Mouse (Mus musculus) CH12.LX (cell line): ENCODE measurements around the gene Ikzf1. TPM values are rescaled to one million over a fixed set of nuclear protein-coding genes. Genes with fewer than 3 reads are reported as not detected.
A peak's percentile ranks its signal among the peaks of the same experiment; 100 is the strongest.

Experiments used
- DNase-seq: peaks from one replicate; pipeline ENCODE4 v3.0.0-alpha.2; 2013; ENCODE audit errors: extremely low read depth
- H3K27ac ChIP-seq: 2 replicates; pipeline ENCODE4 v1.5.1; 2012; ENCODE audit warnings: low read depth, mild to moderate bottlenecking, control low read depth, moderate library complexity; ENCODE audit not compliant: insufficient read depth
- H3K27me3 ChIP-seq: replicated peaks from 2 replicates; pipeline ENCODE3; 2012; ENCODE audit warnings: inconsistent platforms
- H3K36me3 ChIP-seq, 2 experiments: replicated peaks in 1 of 2; 2 replicates each; pipeline versions ENCODE3 to v1.6.1; 2012; ENCODE audit warnings: inconsistent platforms in 1 of 2, low read length in 1 of 2, mild to moderate bottlenecking in 1 of 2, mixed read lengths in 1 of 2, moderate library complexity in 1 of 2; ENCODE audit not compliant: control insufficient read depth in 1 of 2, insufficient read depth in 1 of 2
- H3K4me1 ChIP-seq, 2 experiments: 2 replicates each; pipeline ENCODE4 v1.6.1; 2012; ENCODE audit warnings: inconsistent platforms in 1 of 2, moderate library complexity in 1 of 2; ENCODE audit not compliant: insufficient read depth in 2 of 2, control insufficient read depth in 1 of 2
- H3K4me2 ChIP-seq: 2 replicates; pipeline ENCODE4 v1.6.1; 2012; ENCODE audit warnings: low read depth, mild to moderate bottlenecking, control low read depth; ENCODE audit not compliant: poor library complexity, insufficient read depth, severe bottlenecking
- H3K4me3 ChIP-seq, 3 experiments: fragments of 150-350 bp in 1 of 3; sonication (generic) in 1 of 3; replicated peaks in 1 of 3; 2 replicates each; pipeline versions ENCODE3 to v1.5.1; 2011 to 2012; ENCODE audit warnings: low read depth in 2 of 3, low read length in 2 of 3, mild to moderate bottlenecking in 2 of 3, moderate library complexity in 2 of 3, control low read depth in 1 of 3, improper control_type of control experiment in 1 of 3, inconsistent platforms in 1 of 3, mixed read lengths in 1 of 3; ENCODE audit not compliant: poor library complexity in 1 of 3
- H3K79me2 ChIP-seq: replicated peaks from 2 replicates; pipeline ENCODE4 v1.6.1; 2012; ENCODE audit warnings: mild to moderate bottlenecking, moderate library complexity; ENCODE audit not compliant: control insufficient read depth, poor library complexity, insufficient read depth, severe bottlenecking; ENCODE audit errors: extremely low read depth
- H3K9ac ChIP-seq: 2 replicates; pipeline ENCODE4 v1.6.1; 2012; ENCODE audit warnings: low read depth, mild to moderate bottlenecking, control low read depth, moderate library complexity; ENCODE audit not compliant: insufficient read depth
- H3K9me3 ChIP-seq: replicated peaks from 2 replicates; pipeline ENCODE3; 2012; ENCODE audit warnings: low read length, inconsistent platforms, mixed read lengths
- BHLHE40 ChIP-seq: IDR thresholded peaks from 2 replicates; pipeline ENCODE4 v1.6.1; 2011; ENCODE audit warnings: mild to moderate bottlenecking, low read depth, low read length, improper control_type of control experiment
- CHD1 ChIP-seq: IDR thresholded peaks from 2 replicates; pipeline ENCODE4 v1.6.1; 2012; ENCODE audit warnings: low read depth, low read length, improper control_type of control experiment, inconsistent platforms
- CTCF ChIP-seq, 2 experiments: IDR thresholded peaks in 1 of 2; conservative IDR thresholded peaks in 1 of 2; 2 replicates each; pipeline ENCODE4 v1.5.1; 2011 to 2012; ENCODE audit warnings: low read depth in 2 of 2, low read length in 2 of 2, improper control_type of control experiment in 1 of 2, inconsistent platforms in 1 of 2, mild to moderate bottlenecking in 1 of 2, moderate library complexity in 1 of 2
- ELF1 ChIP-seq: IDR thresholded peaks from 2 replicates; pipeline ENCODE4 v1.6.1; 2014; ENCODE audit warnings: low read depth, mild to moderate bottlenecking, inconsistent platforms, low read length, improper control_type of control experiment
- EP300 ChIP-seq: IDR thresholded peaks from 2 replicates; pipeline ENCODE4 v1.6.1; 2011; ENCODE audit warnings: low read length, improper control_type of control experiment
- ETS1 ChIP-seq: conservative IDR thresholded peaks from 2 replicates; pipeline ENCODE4 v1.6.1; 2012; ENCODE audit warnings: low read depth, mild to moderate bottlenecking, inconsistent platforms, low read length, improper control_type of control experiment, moderate library complexity
- GABPA ChIP-seq: IDR thresholded peaks from 2 replicates; pipeline ENCODE4 v1.6.1; 2012; ENCODE audit warnings: low read depth, low read length, improper control_type of control experiment, inconsistent platforms; ENCODE audit not compliant: insufficient replicate concordance
- HCFC1 ChIP-seq: IDR thresholded peaks from 2 replicates; pipeline ENCODE4 v1.6.1; 2012; ENCODE audit warnings: low read depth, mild to moderate bottlenecking, inconsistent platforms, low read length, improper control_type of control experiment
- IRF4 ChIP-seq: IDR thresholded peaks from 2 replicates; pipeline ENCODE4 v1.6.1; 2014; ENCODE audit warnings: low read depth, mild to moderate bottlenecking, inconsistent platforms, low read length, improper control_type of control experiment
- JUN ChIP-seq: IDR thresholded peaks from 2 replicates; pipeline ENCODE4 v1.6.1; 2011; ENCODE audit warnings: low read depth, mild to moderate bottlenecking, low read length, improper control_type of control experiment, moderate library complexity; ENCODE audit not compliant: insufficient read depth
- JUND ChIP-seq: conservative IDR thresholded peaks from 2 replicates; pipeline ENCODE4 v1.6.1; 2011; ENCODE audit warnings: low read depth, low read length, improper control_type of control experiment
- KAT2A ChIP-seq: IDR thresholded peaks from 2 replicates; pipeline ENCODE4 v1.6.1; 2012; ENCODE audit warnings: low read length, improper control_type of control experiment, inconsistent platforms; ENCODE audit not compliant: insufficient replicate concordance
- MAX ChIP-seq: IDR thresholded peaks from 2 replicates; pipeline ENCODE4 v1.6.1; 2011; ENCODE audit warnings: low read length, improper control_type of control experiment
- MAZ ChIP-seq: IDR thresholded peaks from 2 replicates; pipeline ENCODE4 v1.6.1; 2012; ENCODE audit warnings: low read depth, mild to moderate bottlenecking, inconsistent platforms, low read length, improper control_type of control experiment, moderate library complexity
- MYC ChIP-seq: IDR thresholded peaks from 2 replicates; pipeline ENCODE4 v1.6.1; 2011; ENCODE audit warnings: low read depth, mild to moderate bottlenecking, improper control_type of control experiment, low read length
- NELFE ChIP-seq: IDR thresholded peaks from 2 replicates; pipeline ENCODE4 v1.6.1; 2011; ENCODE audit warnings: low read depth, low read length, improper control_type of control experiment
- NRF1 ChIP-seq: IDR thresholded peaks from 2 replicates; pipeline ENCODE4 v1.6.1; 2014; ENCODE audit warnings: low read depth, mild to moderate bottlenecking, inconsistent platforms, low read length, improper control_type of control experiment, moderate library complexity
- POLR2A ChIP-seq: IDR thresholded peaks from 2 replicates; pipeline ENCODE4 v1.6.1; 2011; ENCODE audit warnings: low read depth, mild to moderate bottlenecking, improper control_type of control experiment, low read length
- POLR2AphosphoS2 ChIP-seq: IDR thresholded peaks from 2 replicates; pipeline ENCODE4 v1.6.1; 2011; ENCODE audit warnings: low read depth, low read length, improper control_type of control experiment
- RAD21 ChIP-seq: IDR thresholded peaks from 2 replicates; pipeline ENCODE4 v1.6.1; 2011; ENCODE audit warnings: low read depth, mild to moderate bottlenecking, low read length, improper control_type of control experiment, moderate library complexity
- RCOR1 ChIP-seq: conservative IDR thresholded peaks from 2 replicates; pipeline ENCODE4 v1.6.1; 2012; ENCODE audit warnings: low read depth, mild to moderate bottlenecking, inconsistent platforms, low read length, improper control_type of control experiment
- SIN3A ChIP-seq: IDR thresholded peaks from 2 replicates; pipeline ENCODE4 v1.6.1; 2012; ENCODE audit warnings: low read length, improper control_type of control experiment, inconsistent platforms
- SMC3 ChIP-seq: IDR thresholded peaks from 2 replicates; pipeline ENCODE4 v1.6.1; 2011; ENCODE audit warnings: low read depth, low read length, improper control_type of control experiment
- TBP ChIP-seq: conservative IDR thresholded peaks from 2 replicates; pipeline ENCODE4 v1.6.1; 2011; ENCODE audit warnings: low read depth, low read length, improper control_type of control experiment
- USF1 ChIP-seq: IDR thresholded peaks from 2 replicates; pipeline ENCODE4 v1.6.1; 2014; ENCODE audit warnings: low read depth, mild to moderate bottlenecking, inconsistent platforms, low read length, improper control_type of control experiment
- USF2 ChIP-seq: conservative IDR thresholded peaks from 2 replicates; pipeline ENCODE4 v1.6.1; 2011; ENCODE audit warnings: low read depth, low read length, improper control_type of control experiment
- ZC3H11A ChIP-seq: IDR thresholded peaks from 2 replicates; pipeline ENCODE4 v1.6.1; 2012; ENCODE audit warnings: low read depth, mild to moderate bottlenecking, inconsistent platforms, low read length, improper control_type of control experiment
- ZMIZ1 ChIP-seq: IDR thresholded peaks from 2 replicates; pipeline ENCODE4 v1.6.1; 2012; ENCODE audit warnings: low read depth, mild to moderate bottlenecking, inconsistent platforms, low read length, improper control_type of control experiment
- ZNF384 ChIP-seq: IDR thresholded peaks from 2 replicates; pipeline ENCODE4 v1.6.1; 2012; ENCODE audit warnings: low read depth, low read length, improper control_type of control experiment, inconsistent platforms
- dilution Hi-C: fragments of 300-500 bp; cut with MboI; formaldehyde crosslinking; loops from 2 replicates; pipeline ENCODE4 v1.14.3; 2020; ENCODE audit warnings: low sequenced_read_pairs; ENCODE audit not compliant: extremely low pct_unique_long_range_greater_than_20kb, extremely low pct_ligation_motif_present
- in situ Hi-C: fragments of 300-500 bp; cut with MboI; formaldehyde crosslinking; loops from 3 replicates; pipeline ENCODE4 v1.14.3; 2019; ENCODE audit warnings: low sequenced_read_pairs, low pct_ligation_motif_present, low pct_unique_long_range_greater_than_20kb, mixed read lengths
- polyA plus RNA-seq: library from polyadenylated mRNA; unstranded; fragments of >175 nt; gene quantifications from 2 replicates; pipeline ENCODE4 v1.2.1, GENCODE M21; 2012; ENCODE audit warnings: low read depth; ENCODE audit not compliant: insufficient read length
- total RNA-seq, 2 experiments: library from RNA; depleted of rRNA; stranded (reverse); fragments of 300-350 nt in 1 of 2; fragments of >200 nt in 1 of 2; gene quantifications; 2 replicates each; pipeline ENCODE4 v1.2.3; 2012 to 2014

Gene Ikzf1
- total and polyA plus RNA-seq, 3 experiments: 33.1 to 68.7 (median 51.2) TPM

DNA sequence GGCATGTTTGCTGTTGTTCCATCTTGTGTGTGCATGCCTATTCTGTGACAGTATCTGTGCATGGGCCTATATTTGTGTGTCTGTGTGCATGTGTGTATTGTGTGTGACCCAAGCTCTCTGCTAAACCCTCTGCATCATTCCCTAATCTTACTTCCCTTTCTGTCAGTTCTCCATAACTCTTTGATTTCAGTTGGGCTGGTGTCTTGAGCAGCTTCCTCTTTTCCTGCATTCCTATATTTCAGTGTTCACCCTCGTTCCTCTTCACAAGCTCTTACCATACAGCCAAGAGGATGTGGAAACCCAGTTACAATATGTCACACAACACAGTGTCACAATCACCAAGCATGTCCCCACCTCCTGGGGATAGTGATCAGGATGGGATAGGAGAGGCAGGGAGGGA, 45.3 kb downstream of the Ikzf1 start:
- in situ Hi-C loops: no loop called here
- Histone ChIP-seq H3K27me3 (no peaks in the 10 kb centered on the region), H3K4me1 (peaks cover 63 to 99% of the 10 kb centered on the region in 2 experiments), H3K4me2 (no peak overlapping the region), H3K4me3 (no peak overlapping the region), H3K79me2 (peaks cover 85% of the 10 kb centered on the region), H3K36me3 (peaks cover 33 to 81% of the 10 kb centered on the region in 2 experiments), H3K9ac (no peak overlapping the region), H3K27ac (peak overlapping the region; percentile 33), H3K9me3 (peaks cover 4% of the 10 kb centered on the region)
- TF ChIP-seq EP300 (peak; percentile 24; the same call in 1 of the 2 replicates), KAT2A (no peak)
- dilution Hi-C loops: no loop called here
- no peak for DNase-seq

DNA sequence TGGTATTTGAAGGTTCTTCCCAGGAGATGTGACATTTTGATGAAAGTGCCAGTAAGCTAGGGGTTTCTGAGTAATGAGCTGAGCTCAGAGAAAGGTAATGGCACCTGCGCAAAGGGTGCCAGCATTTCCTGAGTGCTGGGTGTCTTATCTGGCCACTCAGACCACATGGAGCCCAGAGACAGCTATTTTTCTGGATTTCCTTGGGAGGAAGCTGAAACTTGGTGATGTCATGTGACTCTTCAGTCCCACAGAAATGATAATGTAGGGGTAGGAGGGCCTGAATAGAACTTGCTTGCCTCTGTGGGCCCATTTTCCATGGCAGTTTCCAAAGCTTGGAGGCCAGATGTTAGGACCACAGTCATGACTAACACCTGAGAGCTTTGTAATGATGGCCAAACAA, 46.9 kb downstream of the Ikzf1 start:
- Histone ChIP-seq H3K9ac (no peak overlapping the region), H3K27me3 (no peaks in the 10 kb centered on the region), H3K4me1 (peaks cover 63 to 99% of the 10 kb centered on the region in 2 experiments), H3K79me2 (peaks cover 84% of the 10 kb centered on the region), H3K9me3 (peaks cover 4% of the 10 kb centered on the region), H3K4me2 (no peak overlapping the region), H3K4me3 (no peak overlapping the region), H3K27ac (peak overlapping the region; percentile 39), H3K36me3 (peaks cover 35 to 89% of the 10 kb centered on the region in 2 experiments)
- dilution Hi-C loops: no loop called here
- no peak for DNase-seq
- TF ChIP-seq POLR2AphosphoS2 (no peak), HCFC1 (no peak), SMC3 (no peak), USF1 (0 out of 2 replicates have a peak, but pooled peaks have one; percentile 13), IRF4 (no peak), NELFE (no peak), CHD1 (no peak), NRF1 (no peak), MAZ (no peak), MYC (peak; percentile 12; the same call in 1 of the 2 replicates), BHLHE40 (peak; percentile 8; the same call in 1 of the 2 replicates), RCOR1 (no peak), USF2 (0 out of 2 replicates have a peak, but pooled peaks have one; percentile 12), ZC3H11A (no peak), MAX (no peak), POLR2A (no peak), EP300 (no peak; the same call in 1 of the 2 replicates), JUND (no peak), ETS1 (0 out of 2 replicates have a peak, but pooled peaks have one; percentile 5), TBP (no peak), JUN (no peak), CTCF (conservative IDR thresholded peaks at IDR 0.05 in 1 of 2, IDR thresholded peaks at IDR 0.05 in 1 of 2; ENCODE audit: low read depth in 2 of 2, low read length in 2 of 2) (no peak), ZNF384 (no peak), RAD21 (no peak), ELF1 (no peak), SIN3A (no peak), GABPA (no peak), ZMIZ1 (no peak), KAT2A (no peak)
- in situ Hi-C loops: no loop called here
